Mouse (Mus musculus): Measurements from ENCODE around the gene Eif2b3.
A peak's percentile ranks its signal among the peaks of the same experiment; 100 is the strongest.

GRCm38 (mm10) chr4:117104672-117105071 is 85.5 kb downstream of the Eif2b3 start:
- TF ChIP-seq MYOG (IDR thresholded peaks at IDR 0.05; ENCODE audit: control insufficient read depth, extremely low read depth, insufficient read length) (no peak), CTCF (IDR thresholded peaks at IDR 0.05; ENCODE audit: control insufficient read depth, insufficient read depth, insufficient read length) (peak; percentile 7), MAX (IDR thresholded peaks at IDR 0.05) (no peak)
